Mouse (Mus musculus): ENCODE data around the gene Zbtb40. TPM values are rescaled to one million over a fixed set of nuclear protein-coding genes. Genes with fewer than 3 reads are reported as not detected.

The Zbtb40 gene
- total RNA-seq (2021), result 1 to 10 TPM; 6.2 to 9.0 TPM

GRCm38 (mm10) chr4:137048550-137049032 is at the start of gene Zbtb40:
Gene Zbtb40, minus strand, starts transcription at chr4:137048801.
- intact Hi-C loops (cut with DNase I), result no loop called here
- DNase-seq, result peak; percentile 94 to 96

GRCm38 (mm10) chr4:137097984-137098327 is 49.4 kb upstream of the Zbtb40 start:
- no peak for DNase-seq
- intact Hi-C loops (cut with DNase I), result no loop called here

- no peak for DNase-seq
- intact Hi-C loops (cut with DNase I), result no loop called here
Measured at GRCm38 (mm10) chr4:137097246-137097983, 48.8 kb upstream of the Zbtb40 start.

GRCm38 (mm10) chr4:137096353-137096752 is 47.8 kb upstream of the Zbtb40 start:
- DNase-seq, result no peak
- intact Hi-C loops (cut with DNase I), result no loop called here

GRCm38 (mm10) chr4:137085083-137085810 is 36.6 kb upstream of the Zbtb40 start:
- DNase-seq, result peak in 1 of 2 experiments; percentile 14
- intact Hi-C loops (cut with DNase I), result no loop called here

GRCm38 (mm10) chr4:137082866-137083265 is 34.3 kb upstream of the Zbtb40 start:
- no peak for DNase-seq
- intact Hi-C loops (cut with DNase I), result no loop called here

- intact Hi-C loops (cut with DNase I), result no loop called here
- DNase-seq, result no peak
Measured at GRCm38 (mm10) chr4:137081401-137081800, 32.8 kb upstream of the Zbtb40 start.

- intact Hi-C loops (cut with DNase I), result loop anchor here (2.0 to 10.0 kb wide), 2 partner anchors 206 to 338 kb away; no protein-coding TSS in a partner anchor
- DNase-seq, result no peak
Measured at GRCm38 (mm10) chr4:137077216-137077615, 28.6 kb upstream of the Zbtb40 start.

GRCm38 (mm10) chr4:137071204-137071603 is 22.6 kb upstream of the Zbtb40 start:
- DNase-seq, result no peak
- intact Hi-C loops (cut with DNase I), result loop anchor here (5.0 to 10.0 kb wide), 2 partner anchors 344 to 394 kb away; no protein-coding TSS in a partner anchor

- DNase-seq, result no peak
- intact Hi-C loops (cut with DNase I), result no loop called here
Measured at GRCm38 (mm10) chr4:137068491-137068890, 19.9 kb upstream of the Zbtb40 start.

- DNase-seq, result no peak
- intact Hi-C loops (cut with DNase I), result no loop called here
Measured at GRCm38 (mm10) chr4:137065846-137066245, 17.2 kb upstream of the Zbtb40 start.

GRCm38 (mm10) chr4:137054932-137055331 is 6.3 kb upstream of the Zbtb40 start:
- DNase-seq, result no peak
- intact Hi-C loops (cut with DNase I), result no loop called here

GRCm38 (mm10) chr4:137053810-137054209 is 5.2 kb upstream of the Zbtb40 start:
- DNase-seq, result peak; percentile 42 to 48
- intact Hi-C loops (cut with DNase I), result no loop called here

GRCm38 (mm10) chr4:137047840-137048549 is 606 bp downstream of the Zbtb40 start:
- DNase-seq, result no peak
- intact Hi-C loops (cut with DNase I), result loop anchor here (1.0 kb wide), 1 partner anchor 23 kb away; no protein-coding TSS in a partner anchor

GRCm38 (mm10) chr4:137046110-137046509 is 2.5 kb downstream of the Zbtb40 start:
- intact Hi-C loops (cut with DNase I), result no loop called here
- no peak for DNase-seq

GRCm38 (mm10) chr4:137044516-137044915 is 4.1 kb downstream of the Zbtb40 start:
- peak in 1 of 2 experiments; percentile 17 for DNase-seq
- intact Hi-C loops (cut with DNase I), result no loop called here

- DNase-seq, result peak; percentile 16 to 39
- intact Hi-C loops (cut with DNase I), result no loop called here
Measured at GRCm38 (mm10) chr4:137043799-137044198, 4.8 kb downstream of the Zbtb40 start.

- intact Hi-C loops (cut with DNase I), result no loop called here
- no peak for DNase-seq
Measured at GRCm38 (mm10) chr4:137042039-137042438, 6.6 kb downstream of the Zbtb40 start.

GRCm38 (mm10) chr4:137041161-137041621 is 7.4 kb downstream of the Zbtb40 start:
- intact Hi-C loops (cut with DNase I), result no loop called here
- peak; percentile 15 to 27 for DNase-seq

GRCm38 (mm10) chr4:137039441-137039840 is 9.2 kb downstream of the Zbtb40 start:
- no peak for DNase-seq
- intact Hi-C loops (cut with DNase I), result no loop called here

- intact Hi-C loops (cut with DNase I), result no loop called here
- no peak for DNase-seq
Measured at GRCm38 (mm10) chr4:137038501-137038900, 10.1 kb downstream of the Zbtb40 start.
